Mouse (Mus musculus): ENCODE measurements around the gene Frmd4a.

- TF ChIP-seq CTCF (IDR thresholded peaks at IDR 0.05; ENCODE audit: low read depth) (no peak), EP300 (optimal IDR thresholded peaks at IDR 0.05) (no peak)
Measured at GRCm38 (mm10) chr2:4649646-4650045, 632.1 kb downstream of the Frmd4a start.

Measured in stomach, postnatal 0 days (tissue).